Mouse (Mus musculus) testis, adult 10 weeks (tissue): ENCODE data around the gene Hdac7. TPM values are rescaled to one million over a fixed set of nuclear protein-coding genes. Genes with fewer than 3 reads are reported as not detected.

Experiments
- polyA plus RNA-seq: library from polyadenylated mRNA; stranded (reverse); fragments of 350-450 nt; fragmentation: Illumina TruSeq; extraction: RNeasy Lipid Tissue Mini Kit (QIAGEN cat#74804); gene quantifications from one replicate; pipeline ENCODE4 v1.2.3, GENCODE M21; 2014; ENCODE audit warnings: low read depth, low replicate concordance

The Hdac7 gene
- 0.41 TPM for polyA plus RNA-seq

GRCm38 (mm10) chr15:97844037-97845034 is at the start of gene Hdac7:
Gene Hdac7, minus strand, starts transcription at chr15:97844502.

DNA sequence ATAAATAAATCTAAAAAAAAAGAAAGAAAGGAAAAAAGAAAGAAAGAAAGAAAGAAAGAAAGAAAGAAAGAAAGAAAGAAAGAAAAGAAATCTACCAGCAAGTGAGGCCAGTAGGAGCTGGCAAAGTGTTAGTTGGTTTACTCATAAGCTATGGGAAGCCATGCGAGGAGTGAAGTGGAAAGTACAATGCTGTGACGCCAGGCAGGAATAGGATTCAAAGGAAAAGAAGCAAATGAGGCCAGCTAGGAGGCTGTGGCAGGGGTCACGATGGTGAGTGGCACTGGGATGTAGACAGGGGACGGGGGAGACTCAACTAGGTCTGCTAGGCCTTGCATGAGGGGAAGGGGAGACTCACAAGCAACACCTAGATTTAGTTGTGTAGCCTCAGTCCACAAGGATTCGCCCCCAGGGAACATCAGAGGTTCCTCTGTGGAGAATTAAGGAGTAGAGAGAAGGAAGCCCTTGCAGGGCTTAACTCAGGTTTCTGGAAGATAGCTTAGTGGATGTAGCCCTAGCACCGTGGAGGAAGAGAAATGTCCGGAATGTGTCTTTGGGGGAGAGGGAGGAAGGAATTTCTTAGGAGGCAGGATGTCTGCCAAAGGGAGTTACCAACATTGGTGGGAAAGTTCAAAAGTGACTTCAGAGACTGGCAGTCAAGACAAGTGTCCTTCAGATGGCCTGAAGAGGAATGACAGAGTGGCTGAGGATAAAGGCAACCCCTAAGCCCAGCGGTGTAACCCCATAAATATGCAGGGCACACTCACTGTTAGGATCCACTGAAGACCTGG is 65.8 kb downstream of the Hdac7 start, which contains the start of gene Slc48a1:
Gene Slc48a1 (plus strand): TSS at position 210 of the 788 bp plus-strand sequence.

DNA sequence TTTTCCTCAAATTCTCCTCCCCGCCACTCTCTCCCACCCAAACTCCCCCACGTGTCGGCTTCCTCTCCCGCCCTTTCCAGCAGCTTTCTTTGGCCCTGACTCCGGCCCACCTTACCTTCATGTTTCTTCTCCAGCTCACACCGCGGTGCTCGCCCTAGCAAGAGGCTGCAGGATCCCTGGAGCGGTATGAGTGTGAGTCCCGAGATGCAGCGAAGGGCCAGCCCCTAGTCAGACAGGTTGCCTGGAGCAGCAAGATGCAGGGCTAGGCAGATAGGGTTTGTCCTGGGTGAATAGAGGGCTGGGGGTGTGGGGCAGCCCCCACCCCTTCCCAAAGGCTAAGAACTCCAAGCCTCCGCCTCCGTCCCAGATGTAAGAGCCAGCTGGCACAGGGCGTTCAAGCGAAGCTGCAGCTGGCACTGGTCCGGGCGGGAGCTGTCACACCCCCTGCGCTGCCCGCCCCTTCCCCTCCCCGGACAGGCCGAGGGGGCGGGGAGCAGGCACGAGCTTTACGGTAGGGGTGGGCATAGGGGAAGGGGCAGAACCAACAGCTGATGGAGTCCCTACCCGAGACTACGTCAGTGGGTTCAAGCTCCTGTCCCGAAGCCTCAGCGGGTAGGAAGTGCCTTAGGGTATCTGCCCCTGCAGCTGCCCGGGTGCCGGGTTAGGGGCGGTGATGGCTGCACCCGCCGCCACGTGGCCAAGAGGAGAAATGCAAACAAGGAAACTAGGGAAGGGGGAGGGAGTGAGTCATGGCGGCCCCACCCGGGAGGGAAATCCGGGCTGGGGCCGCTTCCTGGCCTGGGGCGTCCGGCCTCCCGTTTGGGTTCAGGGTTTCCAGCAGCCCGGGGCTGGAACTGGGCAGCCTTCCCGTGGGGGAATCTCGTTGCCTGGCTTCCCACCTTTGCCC is 76.8 kb downstream of the Hdac7 start, which contains the start of gene Rapgef3:
Gene Rapgef3 (minus strand): TSS at position 693 of the 907 bp plus-strand sequence.

Other genes starting within 250 kb of the Hdac7 start
- 14.2 TPM for gene Rpap3, start 138.7 kb downstream of the Hdac7 start, polyA plus RNA-seq
- 0.85 TPM for gene Endou, start 113.2 kb downstream of the Hdac7 start, polyA plus RNA-seq
- 0.20 TPM for gene Rapgef3, start 76.5 kb downstream of the Hdac7 start, polyA plus RNA-seq
- 9.2 TPM for gene Slc48a1, start 66.0 kb downstream of the Hdac7 start, polyA plus RNA-seq
- 3.5 TPM for gene Vdr, start 66.1 kb upstream of the Hdac7 start, polyA plus RNA-seq
- gene Tmem106c, start 119.7 kb upstream of the Hdac7 start, polyA plus RNA-seq, result 13.0 TPM
- 0.85 TPM for gene Col2a1, start 160.2 kb upstream of the Hdac7 start, polyA plus RNA-seq
- gene Pfkm, start 248.1 kb upstream of the Hdac7 start, polyA plus RNA-seq, result 23.1 TPM
- 111 TPM for gene Senp1, start 249.2 kb upstream of the Hdac7 start, polyA plus RNA-seq